Mouse (Mus musculus): ENCODE measurements around the gene Fyb.
"Not testable (repeated sequence)": the region's sequence is repeated elsewhere in the genome, so short reads cannot be mapped to it uniquely, and the experiment has no call there.

Fyb gene

DNA sequence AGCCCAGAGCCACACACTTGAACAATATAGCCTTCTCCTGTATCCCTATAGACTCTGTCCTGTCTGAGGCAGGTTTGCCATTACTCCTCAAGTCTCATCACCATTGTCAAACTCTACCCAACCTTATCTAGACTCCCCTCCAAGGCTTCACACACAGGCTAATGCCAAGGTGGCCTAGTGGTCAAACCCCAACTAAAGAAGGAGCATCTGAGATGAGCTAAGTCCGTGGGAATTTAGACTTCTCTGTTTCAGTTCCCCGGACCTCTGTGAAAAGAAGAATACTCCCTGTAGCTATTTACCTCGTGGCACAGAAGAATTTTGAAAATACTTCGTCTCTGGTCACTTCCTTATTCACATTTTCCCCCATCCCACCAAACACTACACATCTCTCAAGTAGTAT lies 39.5 kb downstream of the Fyb start:
- DNase-seq (ENCODE audit: low read depth): no peak

DNA sequence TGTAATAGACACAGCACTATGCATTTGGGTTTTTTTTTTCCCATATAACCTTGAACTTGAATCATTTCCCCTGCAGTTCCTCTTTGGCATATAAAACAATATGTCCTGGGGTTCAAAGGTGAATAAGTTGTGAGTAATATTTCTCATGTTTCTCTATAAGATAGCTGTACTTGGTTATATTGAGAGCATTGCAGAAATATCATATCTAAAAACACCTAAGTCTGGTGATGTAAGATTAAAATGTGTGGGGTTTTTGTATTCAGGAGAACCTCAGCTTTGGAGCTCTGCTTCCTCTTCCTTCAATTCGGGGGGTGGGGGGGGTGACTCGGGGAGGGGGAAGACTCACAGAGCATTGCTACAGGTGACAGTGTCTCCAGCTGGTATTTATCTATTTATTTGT lies 40.0 kb downstream of the Fyb start:
- no peak for DNase-seq (ENCODE audit: low read depth)

DNA sequence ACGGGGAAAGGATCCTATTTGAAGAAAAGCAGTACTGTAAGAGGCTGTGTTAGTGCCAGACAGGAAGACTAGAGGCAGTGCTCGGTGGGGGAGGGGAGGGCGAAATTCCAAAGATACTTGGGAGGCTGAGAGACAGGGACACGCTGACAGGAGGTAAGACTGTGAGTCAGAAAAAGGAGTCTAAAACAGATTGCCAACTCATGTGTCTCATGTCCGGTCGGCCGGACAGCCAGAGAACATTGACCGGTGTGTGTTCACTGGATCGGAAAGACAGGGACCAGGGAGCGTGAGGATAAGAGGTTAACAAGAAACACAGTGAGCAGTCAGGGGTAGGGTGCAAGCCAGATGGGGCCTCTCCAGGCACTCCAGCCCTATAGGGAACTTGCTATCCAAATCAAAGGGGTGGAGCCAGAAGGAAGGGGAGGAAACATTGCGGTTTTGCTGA lies 42.3 kb downstream of the Fyb start:
- no peak for DNase-seq (ENCODE audit: low read depth)

DNA sequence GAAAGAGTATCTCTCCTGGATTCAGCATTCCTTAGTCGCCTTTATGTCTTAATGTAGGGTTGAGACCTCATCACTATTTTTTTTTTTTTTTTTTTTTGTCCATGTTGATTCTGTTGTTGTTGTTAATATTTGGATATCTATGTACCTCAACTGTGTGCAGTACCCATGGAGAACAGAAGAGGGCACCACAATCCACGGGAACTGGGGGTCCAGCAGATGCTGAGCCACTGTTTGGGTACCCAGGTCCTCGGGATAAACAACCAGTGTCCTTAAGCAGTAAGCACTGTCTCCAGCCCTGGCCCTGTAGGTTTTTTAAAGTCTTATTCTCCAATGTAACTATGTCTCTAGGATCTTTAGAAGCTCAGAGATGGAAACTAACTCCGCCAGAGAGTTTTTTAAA lies 43.2 kb downstream of the Fyb start:
- DNase-seq (ENCODE audit: low read depth): no peak

DNA sequence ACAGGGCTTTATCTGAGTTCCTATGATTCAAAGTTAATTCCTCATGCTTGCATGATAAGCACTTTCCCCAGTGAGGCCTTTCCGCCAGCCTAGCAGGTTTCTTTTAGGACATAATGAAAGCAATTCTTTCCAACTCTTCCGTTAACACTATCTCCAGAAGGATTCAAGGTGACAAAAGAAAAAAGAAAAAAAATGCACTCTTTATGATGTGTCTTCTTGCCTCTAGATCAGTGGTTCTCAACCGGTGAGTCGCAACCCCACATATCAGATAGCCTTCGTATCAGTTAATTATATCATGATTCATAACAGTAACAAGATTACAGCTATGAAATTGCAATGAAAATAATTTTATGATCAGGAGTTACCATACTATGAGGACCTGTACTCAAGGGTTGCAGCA lies 45.3 kb downstream of the Fyb start:
- DNase-seq (ENCODE audit: low read depth): no peak

DNA sequence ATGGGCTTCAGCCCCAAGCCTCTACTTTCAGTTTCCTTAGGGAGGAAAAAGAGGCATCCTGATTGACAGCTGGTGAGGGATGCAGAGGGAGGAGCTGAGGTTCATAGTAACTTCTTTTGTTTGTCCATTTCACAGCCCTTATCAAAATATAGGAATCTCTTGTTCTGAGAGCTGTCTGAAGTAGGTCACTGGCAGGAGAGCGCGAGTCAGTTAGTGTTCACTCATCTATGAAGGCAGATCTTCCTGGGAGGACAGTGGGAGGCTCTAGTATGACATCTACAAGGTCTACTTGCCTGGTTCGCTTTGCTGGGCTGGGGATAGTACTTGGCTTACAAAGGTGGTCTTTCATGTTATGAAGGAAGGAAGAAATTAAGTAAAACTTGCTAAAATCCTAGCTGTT lies 46.0 kb downstream of the Fyb start:
- no peak for DNase-seq (ENCODE audit: low read depth)

DNA sequence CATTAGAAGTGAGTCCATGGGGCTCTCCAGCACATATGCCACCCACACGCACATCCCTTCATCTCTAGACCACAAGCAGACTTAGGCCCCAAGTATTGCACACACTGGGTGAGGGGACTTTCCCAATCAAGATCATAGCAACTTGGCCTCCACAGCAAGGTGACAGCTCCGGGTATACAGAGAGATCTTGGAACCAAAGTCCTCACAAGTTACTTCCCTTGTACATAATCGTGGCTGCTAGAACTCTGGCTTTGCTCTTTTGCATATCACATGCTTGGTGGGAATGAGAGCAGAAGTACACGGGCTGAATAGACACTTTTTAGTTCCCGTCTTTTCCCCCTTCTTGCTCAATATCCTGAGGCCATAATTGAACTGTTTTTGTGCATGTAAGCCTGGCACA lies 46.4 kb downstream of the Fyb start:
- DNase-seq (ENCODE audit: low read depth): no peak

DNA sequence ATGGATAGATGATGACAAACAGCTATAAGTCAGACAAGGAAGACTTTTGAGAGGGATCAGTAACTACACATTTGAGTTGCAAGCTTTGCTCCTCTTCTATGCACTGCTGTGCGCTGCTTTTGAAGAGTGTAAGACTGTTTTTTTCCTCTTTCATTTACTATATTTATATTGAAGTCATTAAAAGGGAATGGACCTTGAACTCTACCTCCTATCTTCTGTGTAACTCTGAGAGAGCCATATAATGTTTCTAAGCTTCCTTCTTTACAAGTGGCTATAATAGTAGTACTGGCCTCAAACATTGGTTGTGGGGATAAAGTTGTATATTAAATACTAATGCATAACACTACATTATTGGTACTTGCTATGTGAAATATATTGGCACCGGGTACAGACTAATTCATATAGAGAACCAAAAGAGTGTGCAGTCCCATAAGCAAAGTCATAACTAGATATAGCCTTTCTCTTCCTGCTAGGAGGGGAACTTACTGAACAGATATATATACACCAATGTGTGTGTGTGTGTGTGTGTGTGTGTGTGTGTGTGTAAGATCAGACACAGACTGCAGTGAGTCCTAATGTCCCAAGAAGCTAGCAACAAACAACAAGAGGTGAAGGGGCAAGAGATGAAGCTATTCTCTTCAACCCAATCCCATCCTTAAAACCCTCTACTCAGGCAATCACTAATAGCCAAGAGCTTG lies 47.7 kb downstream of the Fyb start:
- no peak for DNase-seq (ENCODE audit: low read depth)

DNA sequence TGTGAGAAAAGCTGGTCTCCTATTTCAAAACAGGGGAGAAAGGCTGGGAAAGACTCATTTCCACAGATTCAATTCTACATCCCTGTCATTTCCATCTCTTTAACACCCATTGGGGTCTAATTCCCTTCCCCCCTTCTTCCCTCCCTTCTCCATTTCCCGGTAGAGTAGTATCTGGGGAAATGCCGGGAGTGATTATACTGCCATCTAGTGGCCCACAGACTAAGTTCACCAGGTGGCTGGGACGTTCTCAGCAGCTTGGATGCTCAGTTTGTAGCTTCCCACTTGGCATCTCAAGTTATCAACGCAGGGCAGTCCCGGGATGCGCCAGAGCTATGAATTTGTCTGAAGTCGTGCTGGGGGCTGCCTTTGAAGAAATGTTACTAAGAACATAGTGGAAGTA lies 48.2 kb downstream of the Fyb start:
- DNase-seq (ENCODE audit: low read depth): peak; percentile 48

DNA sequence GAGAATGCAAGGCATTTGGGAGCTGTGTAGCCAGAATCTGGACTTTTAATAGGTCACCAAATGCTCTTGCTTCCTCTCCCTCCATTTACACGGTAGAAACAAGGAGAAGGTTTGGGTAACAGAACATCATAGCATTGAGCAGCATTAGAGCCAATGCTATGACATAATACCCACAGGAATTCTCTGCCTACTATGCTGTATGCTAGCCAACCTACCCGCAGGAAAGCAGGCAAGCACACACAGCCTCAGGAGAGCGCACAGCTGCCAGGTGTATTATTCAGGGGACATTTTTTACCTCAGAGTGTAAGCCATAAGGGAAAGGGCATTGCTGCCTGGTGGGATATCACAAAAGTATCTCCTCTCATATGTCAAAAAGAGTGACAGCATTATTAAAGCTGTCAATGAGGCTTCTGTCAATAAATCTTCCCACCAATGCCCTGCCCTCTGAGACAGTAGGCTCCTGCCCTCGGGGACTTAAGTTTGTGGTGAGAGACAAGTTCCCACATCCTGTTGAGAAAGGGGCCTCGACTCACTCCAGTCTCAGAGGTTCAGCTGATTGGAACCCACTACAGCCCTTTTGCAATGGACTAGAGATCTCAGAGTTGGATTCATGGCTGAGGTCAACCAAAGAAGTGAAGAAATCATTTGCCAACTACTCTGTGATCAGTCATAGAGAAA lies 51.8 kb downstream of the Fyb start:
- DNase-seq (ENCODE audit: low read depth): no peak

DNA sequence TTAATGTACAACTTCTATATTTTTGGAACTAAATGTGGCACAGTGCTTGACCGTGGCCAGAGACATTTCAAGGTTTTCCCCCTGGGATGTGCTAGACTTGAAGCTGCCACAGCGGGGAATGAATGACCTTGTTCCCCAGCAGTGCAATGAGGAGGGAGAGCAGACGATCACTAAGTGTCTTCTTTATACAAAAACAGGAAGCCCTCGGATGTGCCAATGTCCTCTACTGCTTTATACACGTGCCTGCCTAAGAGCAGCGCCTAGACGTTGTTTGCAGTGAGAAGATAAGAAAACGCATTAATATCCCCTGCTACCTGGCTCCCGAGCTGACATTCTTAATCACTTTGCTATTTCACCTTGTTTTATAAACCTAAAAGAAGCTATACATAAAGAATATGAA lies 55.3 kb downstream of the Fyb start:
- DNase-seq (ENCODE audit: low read depth): no peak

DNA sequence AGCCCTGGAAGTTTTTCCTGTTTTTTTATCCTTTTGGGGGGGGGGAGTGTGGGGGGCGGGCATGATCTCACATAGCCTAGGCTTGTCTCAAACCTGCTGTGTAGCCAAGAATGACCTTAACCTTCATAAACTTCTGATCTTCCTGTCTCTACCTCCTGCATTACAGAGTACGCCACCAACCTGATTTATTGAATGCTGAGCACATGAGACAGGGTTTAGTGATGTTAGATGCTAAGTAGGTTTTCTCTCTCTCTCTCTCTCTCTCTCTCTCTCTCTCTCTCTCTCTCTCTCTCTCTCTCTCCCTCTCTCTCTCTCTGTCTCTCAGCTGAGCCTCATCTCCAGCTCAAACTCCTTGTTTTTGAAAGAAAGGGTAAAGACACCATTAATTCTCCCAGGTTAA lies 56.0 kb downstream of the Fyb start:
- no peak for DNase-seq (ENCODE audit: low read depth)

DNA sequence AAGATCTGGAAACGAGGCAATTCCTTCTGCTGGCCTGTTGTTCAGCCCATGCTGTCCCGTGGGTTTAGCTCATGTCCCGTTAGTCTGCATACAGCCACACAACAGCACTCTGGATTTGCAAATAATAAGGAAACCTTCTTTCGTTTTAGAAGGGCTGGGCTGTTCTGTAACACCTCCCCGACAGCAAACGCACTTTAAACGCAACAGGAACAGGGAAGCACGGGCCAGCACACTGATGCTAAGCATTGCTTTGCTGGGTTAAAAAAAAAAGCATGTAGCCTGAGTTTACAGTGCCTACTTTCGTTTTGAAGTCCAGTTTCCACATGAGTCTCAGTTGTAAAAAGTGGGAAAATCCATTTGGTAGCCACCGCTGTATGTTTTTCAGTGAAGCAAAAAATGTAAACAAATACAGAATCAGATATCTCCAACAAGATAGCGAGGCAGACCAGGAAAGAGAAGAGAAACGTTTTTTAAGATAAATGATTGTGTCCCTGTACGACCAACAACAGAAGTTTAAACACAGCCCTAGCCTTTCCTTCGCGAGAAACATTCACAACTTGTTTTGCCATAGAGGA lies 56.6 kb downstream of the Fyb start:
- DNase-seq (ENCODE audit: low read depth): no peak

DNA sequence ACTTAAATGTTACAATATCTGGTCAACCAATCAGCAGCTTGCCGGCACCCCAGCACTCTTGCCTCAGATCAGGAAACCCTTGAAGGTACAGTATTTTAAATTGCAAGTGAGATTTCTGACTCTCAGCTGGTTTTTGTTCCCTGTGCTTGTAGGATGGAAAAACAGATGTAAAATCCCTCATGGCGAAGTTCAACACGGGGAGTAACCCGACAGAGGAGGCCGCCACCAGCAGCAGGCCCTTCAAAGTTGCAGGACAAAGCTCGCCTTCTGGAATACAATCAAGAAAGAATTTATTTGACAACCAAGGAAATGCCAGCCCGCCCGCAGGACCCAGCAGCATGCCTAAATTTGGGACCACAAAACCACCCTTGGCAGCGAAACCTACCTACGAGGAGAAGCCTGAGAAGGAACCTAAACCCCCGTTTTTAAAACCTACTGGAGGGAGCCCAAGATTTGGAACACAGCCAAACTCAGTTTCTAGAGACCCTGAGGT lies 57.2 kb downstream of the Fyb start:
- no peak for DNase-seq (ENCODE audit: low read depth)

DNA sequence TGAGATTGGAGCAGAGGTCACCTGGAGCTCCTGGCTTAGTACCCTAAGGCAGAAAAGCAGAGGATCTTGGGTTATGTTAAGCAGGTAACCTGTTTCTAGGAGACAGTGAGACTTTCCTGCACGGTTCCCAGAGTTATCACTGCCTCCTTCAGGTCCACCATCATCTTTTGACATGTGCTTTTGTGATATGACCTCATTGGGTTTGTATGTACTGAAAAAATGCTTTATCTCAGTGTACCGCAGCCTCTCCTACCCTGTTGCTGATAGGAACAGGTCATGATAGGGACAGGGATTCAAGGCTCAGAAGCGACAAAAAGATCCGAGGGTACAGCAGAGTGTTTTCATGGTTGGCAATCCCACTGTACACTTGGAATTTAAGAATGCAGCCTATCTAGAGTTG lies 62.0 kb downstream of the Fyb start:
- peak; percentile 30 for DNase-seq (ENCODE audit: low read depth)

DNA sequence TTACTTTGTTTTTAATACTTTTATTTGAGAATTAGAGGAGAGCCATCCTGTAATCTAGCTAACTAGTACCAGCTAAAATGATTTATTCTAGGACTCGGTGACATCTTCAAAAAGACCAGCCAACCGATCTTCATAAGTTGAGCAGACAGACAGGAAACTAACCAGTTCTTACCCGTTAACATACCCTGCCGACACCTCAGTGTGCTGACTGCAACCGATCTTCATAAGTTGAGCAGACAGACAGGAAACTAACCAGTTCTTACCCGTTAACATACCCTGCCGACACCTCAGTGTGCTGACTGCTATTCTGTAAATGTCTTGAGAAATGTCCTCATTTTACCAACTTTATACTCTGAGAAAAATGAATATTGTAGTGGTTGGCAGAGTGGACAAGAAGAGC lies 63.7 kb downstream of the Fyb start:
- DNase-seq (ENCODE audit: low read depth): not testable (repeated sequence)

DNA sequence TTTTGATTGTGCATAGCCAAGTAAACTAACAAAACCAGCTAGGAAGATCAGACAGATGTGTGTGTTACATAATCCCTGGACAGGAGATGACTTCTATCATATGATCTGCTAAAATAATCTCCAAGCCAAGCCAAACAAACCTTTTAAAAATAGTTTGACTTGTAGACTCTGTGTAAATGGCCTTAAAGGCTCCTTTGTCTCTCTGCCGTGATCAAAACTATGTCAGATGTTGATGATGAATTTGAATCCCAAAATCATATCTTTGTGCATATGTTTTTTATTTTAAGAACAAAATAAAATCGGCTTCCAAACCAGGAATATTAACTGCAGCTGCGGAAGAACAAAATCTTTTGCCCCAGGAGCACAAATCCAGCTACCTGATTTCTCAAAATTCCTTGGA lies 64.9 kb downstream of the Fyb start:
- DNase-seq (ENCODE audit: low read depth): no peak

DNA sequence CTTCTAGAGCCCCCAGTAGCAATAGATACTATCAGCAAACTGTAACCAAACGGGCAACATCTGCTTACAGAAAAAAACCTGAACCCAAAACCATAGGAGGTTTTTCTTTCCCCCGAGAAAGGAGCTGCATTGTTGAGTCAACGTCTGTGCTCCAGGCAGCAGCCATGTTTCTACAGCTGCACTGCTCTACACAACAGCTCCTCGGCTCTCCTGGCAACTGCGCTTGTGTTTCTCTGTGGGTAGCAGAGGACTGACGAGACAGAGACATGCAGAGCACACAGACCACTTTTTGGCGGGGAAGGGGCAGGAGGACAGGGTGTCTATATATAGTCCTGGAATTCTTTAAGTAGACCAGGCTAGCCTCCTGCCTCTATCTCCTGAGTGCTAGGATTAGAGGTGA lies 65.5 kb downstream of the Fyb start:
- no peak for DNase-seq (ENCODE audit: low read depth)

DNA sequence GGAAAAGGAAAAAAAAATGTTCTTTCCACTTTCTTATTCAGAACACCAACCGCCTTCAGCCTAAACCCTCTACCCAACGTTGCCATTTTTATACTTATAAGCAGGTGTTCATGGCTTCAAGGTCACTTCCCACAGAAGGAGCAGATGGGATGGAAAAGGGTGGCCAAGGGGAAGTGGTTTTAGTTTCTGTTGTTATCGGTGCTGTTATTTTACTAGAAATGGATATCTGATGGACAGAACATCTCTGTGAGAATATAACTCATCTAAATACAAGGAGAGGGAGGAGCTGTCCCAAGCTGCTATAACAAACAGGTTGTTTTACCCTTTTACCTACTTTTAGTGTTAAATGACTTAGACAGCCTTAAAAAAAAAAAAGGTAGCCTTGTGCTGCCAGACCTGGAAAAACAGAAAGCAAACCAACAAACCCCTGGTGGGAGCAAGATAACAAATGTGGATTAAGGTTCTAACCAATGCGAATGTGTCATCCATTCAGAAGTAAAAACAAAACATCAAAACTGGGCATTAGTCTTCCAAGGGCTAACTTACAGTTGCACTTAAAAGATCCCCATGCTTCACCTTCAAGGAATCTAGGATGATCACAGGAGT lies 68.3 kb downstream of the Fyb start:
- no peak for DNase-seq (ENCODE audit: low read depth)

DNA sequence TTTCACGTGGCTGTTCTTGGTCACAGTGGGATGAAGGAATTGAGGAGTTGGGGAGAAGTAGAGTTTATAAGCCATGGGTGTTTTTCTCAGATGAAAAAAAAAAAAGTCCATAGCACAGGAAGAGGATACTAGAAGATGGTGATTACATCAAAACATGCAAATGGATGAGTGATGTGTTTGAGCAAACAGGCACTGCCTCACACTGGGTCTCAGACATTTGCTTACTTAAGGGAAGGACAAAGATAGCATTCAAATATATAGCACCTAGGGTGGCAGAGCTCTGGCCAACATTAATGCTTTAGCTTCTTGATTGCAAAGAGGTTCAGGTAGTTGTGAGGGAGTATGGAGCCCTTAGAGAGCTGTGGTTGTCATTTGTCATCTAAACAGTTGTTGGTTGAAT lies 68.9 kb downstream of the Fyb start:
- no peak for DNase-seq (ENCODE audit: low read depth)

DNA sequence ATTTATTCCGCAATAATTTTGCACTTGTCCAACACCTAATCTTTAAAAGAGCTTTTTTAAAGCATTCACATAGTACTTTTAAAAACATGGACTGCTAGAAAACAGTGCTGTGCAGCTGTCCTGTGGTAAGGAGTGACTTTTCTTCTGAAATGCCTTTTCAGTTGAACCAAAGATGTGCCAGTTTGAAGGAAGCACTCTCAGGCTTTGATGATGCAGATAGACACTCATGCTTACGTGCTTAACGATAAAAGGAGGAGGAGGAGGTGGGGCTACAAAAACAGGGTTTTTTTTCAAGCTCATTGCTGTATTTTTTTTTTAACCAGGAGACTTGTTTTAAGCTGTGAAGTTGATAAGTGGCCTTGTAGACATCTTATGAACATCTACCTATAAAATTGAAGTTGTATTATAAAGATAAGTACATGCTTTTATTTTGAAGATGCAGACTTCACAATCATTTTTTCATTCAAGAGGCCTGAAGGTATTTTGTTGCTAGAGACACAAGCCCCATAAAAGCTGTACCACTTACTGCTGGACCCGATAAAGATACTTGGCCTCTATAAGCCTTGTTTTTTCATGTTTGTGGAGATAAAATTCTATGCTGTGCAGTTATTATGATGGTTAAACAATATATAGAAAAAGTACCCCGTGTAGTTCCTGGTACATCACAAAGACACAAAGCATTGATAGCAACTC lies 70.1 kb downstream of the Fyb start:
- DNase-seq (ENCODE audit: low read depth): no peak

DNA sequence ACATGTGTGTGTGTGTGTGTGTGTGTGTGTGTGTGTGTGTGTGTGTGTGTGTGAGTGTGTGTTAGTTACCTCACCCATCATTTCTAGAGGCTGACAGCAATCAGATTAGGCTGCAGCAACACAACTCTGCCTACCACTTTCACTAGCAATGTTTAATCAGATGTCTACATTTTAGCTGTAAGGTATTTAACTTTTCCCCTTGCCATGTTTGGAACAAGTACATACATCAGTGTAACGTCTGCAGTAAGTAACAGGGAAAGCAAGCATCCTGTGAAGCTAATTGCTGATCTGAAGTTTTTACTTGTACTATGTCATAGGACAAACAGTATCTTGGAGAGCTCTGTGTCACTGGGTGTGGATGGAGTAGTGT lies 70.6 kb downstream of the Fyb start:
- DNase-seq (ENCODE audit: low read depth): no peak

DNA sequence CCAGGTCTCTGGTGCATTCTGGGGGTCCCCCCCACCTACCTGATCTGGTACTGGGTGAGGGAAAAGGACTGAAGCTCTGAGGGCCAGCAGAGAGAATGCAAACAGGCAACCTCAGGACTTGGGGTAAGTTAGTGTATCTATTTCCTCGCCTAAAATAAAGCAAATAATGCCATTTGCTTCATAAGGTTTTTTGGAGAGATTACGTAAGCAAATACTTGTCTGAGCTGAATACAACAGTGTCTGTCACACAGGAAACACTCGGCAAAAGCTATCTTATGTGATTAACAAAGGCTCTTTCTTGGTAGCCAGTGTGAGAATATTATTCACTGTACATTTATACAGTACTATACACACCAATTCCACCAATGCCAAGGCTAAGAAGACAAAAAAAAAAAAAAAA lies 76.0 kb downstream of the Fyb start:
- DNase-seq (ENCODE audit: low read depth): no peak

Data from c-Kit-positive CD71-positive TER-119-negative erythroid progenitor cells, embryonic 14.5 days (primary cell).